Mouse (Mus musculus) embryo, embryonic 9.5 days (tissue): ENCODE measurements around the gene Ulk4.
A peak's percentile ranks its signal among the peaks of the same experiment; 100 is the strongest.

Source experiments
- DNase-seq: peaks from one replicate; pipeline ENCODE4 v3.0.0-alpha.2; 2017; ENCODE audit errors: extremely low spot score

Gene Ulk4

GRCm38 (mm10) chr9:121192601-121193370, 84.2 kb downstream of the Ulk4 start:
- DNase-seq, result no peak

DNA sequence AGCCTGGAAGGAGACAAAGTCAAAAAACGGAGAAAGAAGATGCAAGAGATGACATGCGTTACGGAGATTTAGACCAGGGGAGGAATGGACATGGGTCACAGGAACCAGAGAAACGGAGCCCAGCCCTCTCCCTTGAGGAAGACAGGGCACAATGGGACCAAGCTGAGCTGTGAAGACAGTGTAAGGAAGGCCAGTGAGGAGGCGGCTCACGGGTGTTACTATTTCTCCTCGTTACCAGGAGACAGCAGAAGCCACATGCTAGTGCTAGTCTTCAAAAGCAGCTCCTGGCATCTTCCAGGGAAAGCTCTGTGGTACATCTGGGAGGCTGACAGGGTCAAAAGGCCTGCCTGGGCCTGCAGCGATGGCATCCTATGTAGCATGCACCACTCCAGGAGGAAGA, 89.2 kb downstream of the Ulk4 start:
- DNase-seq, result no peak

DNA sequence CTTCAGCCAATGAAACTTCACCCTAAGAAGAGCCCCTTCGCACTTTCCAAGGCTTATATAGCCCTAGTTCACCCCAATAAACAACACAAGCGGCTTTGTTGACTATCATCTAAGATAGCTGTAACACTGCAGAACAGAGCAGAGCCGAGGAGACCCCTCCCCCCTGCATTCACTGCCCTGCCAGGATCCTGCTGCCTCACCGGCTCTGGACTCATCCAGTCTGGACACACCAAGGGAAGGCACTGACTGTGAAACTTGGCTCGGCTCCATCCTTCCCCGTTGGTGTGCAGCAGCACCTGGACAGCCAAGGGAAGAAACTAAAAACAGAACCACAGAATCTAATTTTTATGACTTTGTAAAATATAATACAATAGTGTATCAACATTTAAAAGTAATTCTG, 91.2 kb downstream of the Ulk4 start:
- no peak for DNase-seq

GRCm38 (mm10) chr9:121176350-121176749, 100.6 kb downstream of the Ulk4 start:
- DNase-seq, result no peak

DNA sequence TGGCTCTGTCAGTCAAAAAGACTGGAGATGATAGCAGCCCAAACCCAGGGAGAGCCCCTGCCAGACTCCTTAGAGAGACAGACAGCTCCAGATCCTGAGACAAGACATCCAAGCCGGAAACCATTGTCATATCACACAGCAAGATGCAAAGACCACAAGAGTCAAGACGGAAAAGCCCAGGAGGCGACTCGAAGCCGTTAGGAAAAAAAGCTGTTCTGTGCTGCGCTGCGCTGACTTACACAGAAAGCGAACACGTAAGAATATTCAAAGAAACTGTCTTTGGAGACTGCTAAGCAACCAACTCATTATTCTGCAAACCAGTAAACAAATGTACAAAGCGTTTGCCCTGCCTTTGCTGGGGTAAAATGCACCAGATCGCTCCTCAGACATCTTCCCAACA, 101.8 kb downstream of the Ulk4 start:
- no peak for DNase-seq

DNA sequence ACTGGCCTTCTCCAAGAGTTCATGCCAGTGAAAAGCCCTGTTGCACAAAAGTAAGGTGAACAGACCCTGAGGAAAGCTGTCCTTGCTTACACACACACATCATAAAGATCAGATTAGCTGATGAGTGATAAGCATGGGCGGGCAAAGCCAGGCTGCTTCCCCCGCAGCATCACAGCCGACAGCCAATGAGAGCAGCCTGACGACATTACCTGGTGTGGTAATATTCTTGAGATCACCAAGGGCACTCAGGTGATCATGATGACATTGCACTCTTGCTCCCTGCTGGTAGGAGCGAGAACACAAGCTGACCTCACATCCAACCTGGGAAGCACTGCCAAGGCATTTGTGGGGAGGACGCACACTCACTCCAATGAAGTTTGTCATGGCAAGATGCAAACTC, 104.9 kb downstream of the Ulk4 start:
- no peak for DNase-seq

DNA sequence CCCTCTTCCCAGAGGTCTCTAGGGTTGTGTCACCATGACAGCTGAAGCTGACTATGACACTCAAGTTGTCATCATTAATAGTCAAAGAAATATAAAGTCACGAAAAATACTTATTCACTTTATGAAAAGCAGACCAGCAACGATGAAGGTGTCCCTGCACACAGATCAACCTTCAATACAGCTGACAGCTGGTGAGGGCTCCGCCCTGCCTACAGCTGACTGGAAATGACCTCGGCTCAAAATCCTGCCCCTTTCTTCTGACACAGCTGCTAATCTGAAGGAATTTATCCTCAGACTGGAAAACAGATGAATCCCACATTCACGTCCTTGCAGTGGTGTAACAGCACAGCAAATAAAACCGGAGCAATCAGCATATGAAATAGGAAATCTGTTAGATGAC, 105.4 kb downstream of the Ulk4 start:
- DNase-seq, result no peak

- no peak for DNase-seq
Measured at GRCm38 (mm10) chr9:121164607-121165006, 112.4 kb downstream of the Ulk4 start.

GRCm38 (mm10) chr9:121162789-121163188, 114.2 kb downstream of the Ulk4 start:
- DNase-seq, result no peak

DNA sequence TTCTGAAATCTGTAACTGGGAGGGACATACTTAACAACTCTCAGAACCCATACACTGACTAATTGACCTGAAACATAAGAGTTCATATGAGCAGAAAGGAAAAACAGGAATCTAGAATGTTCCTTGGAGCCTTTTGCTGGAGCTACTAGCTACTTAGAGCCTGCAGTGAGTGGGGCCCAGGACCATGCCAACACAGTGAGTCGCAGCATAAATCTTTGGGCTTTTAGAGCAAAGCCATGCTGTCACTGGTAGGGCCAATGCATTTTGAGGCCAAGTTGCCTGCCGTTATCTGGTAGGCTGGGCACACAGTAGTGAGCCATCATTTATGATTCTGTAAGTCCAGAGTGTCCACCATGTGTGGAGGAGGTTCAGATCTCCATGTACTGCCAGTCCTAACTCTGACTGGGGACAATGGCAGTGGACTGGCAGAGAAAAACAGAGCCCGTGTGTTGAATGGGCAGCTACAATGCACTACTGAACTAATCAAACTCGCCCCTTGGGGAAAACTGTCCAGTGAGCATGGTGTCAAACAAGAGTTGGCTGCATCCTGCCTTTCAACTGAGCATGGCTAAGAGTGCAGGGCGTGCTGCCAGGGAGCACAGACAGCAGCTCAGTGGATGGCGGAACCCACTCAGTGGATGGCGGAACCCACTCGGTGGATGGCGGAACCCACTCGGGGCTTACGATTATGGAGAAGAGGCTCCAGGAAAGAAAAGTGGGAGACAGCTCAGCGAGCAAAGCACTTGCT, 115.0 kb downstream of the Ulk4 start:
- DNase-seq, result no peak

DNA sequence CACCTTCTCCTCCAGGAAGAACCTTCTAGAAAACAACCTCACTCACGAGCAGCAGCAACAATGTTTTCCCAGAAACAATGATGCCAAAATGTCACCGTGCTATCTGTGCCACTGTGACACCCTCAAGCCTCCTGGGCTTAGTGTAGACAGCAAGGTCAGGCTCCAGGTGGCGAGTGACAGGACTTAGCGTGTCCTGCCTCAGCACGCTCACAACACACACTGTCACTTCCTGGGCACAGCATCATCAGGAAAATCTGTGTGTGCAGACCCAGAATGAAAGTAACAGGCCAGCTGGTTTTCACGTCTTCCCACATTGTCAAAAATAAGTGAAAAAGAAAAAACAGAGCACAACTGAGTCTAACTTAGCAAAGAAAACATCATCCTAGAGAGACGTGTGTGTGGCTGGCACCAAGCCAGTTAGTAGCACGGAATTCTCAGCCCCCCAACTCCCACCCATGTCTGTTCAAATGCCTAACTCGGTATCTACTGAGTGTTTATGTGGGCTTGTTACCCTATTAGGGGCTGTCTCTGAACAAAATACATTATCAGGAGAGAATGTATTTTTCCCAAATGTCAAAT, 120.7 kb downstream of the Ulk4 start:
- DNase-seq, result no peak

DNA sequence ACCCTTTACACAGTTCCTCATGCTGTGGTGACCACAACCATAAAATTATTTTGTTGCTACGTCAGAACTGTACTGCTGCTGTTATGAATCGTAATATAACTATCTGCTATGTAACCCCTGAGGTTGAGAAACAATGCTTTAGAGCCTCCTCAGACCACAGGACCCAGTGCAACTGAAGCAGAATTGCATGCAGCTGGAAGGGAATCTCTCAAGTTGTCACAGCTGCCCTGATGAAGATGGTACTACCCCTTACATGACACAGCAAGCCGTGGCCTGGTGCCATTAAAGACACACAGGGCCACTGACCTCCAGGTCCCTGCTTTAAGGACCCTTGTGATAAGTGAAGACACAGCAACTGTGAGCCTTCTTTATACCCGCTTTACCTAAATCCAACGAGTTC, 123.7 kb downstream of the Ulk4 start:
- no peak for DNase-seq

GRCm38 (mm10) chr9:121148602-121149001, 128.4 kb downstream of the Ulk4 start:
- peak; percentile 15 for DNase-seq

GRCm38 (mm10) chr9:121143208-121143607, 133.8 kb downstream of the Ulk4 start:
- DNase-seq, result no peak

DNA sequence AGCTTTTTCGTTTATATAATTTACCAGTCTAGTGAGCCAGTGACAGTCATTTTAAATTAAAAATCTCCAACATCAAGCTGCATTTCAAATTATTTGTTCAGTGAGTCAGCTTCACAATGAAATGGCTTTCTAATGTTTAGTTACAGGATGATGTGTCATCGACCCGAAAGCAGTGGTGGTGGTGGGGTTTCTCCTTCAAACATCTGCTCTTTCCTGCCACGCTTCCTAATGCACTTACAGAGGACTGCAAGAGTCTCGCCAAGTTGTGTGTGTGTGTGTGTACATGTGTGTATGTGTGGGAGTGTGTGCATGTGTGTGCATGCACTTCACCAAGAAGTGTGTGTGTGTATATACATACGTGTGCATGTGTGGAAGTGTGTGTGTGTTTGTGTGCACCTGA, 144.4 kb downstream of the Ulk4 start:
- DNase-seq, result no peak

GRCm38 (mm10) chr9:121129533-121129932, 147.5 kb downstream of the Ulk4 start:
- no peak for DNase-seq

- DNase-seq, result no peak
Measured at GRCm38 (mm10) chr9:121128934-121129333, 148.1 kb downstream of the Ulk4 start.

GRCm38 (mm10) chr9:121127025-121127424, 150.0 kb downstream of the Ulk4 start:
- no peak for DNase-seq

DNA sequence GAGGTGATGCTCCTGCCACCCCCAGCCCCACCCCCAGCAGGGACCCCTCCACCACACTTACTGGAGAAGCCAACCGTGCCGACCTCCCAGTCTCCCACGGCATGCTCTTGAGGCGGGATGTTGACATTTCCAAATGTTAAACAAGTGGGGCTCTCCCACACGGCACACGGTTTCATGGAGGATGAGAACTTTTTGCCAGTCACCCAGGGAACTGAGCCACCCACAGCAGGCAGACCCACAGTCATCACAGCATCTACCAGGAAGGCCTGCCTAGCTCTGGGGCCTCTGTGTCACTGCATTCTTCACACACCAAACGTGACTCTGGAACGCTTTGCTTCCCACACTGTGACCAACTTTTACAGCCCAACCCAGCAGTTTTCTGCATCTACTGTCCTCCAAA, 152.3 kb downstream of the Ulk4 start:
- DNase-seq, result no peak

GRCm38 (mm10) chr9:121122039-121122438, 155.0 kb downstream of the Ulk4 start:
- no peak for DNase-seq

- DNase-seq, result no peak
Measured at GRCm38 (mm10) chr9:121117936-121118335, 159.1 kb downstream of the Ulk4 start.

- no peak for DNase-seq
Measured at GRCm38 (mm10) chr9:121112131-121112530, 164.9 kb downstream of the Ulk4 start.

DNA sequence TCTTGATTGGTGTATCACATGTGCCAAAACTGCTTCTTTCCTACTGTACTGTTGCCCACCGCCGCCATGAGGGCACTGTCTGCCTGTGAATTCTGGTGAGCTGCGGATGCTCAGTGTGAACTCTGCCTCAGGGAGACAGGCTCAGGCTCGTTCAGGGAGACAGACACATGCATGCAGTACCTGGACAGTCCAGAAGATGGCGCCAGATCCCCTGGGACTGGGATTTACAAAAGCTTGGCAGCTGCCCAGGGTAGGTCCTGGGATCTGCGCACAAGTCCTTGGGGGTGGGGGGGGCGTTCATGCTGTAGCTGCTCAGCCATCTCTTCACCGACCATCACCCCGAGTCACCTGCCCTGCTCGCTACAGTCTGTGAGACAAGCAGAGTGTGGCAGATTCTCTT, 168.9 kb downstream of the Ulk4 start:
- DNase-seq, result peak; percentile 90
